Mouse (Mus musculus): Measurements from ENCODE around the gene Prss53. TPM values are rescaled to one million over a fixed set of nuclear protein-coding genes. Genes with fewer than 3 reads are reported as not detected.
"Not testable (repeated sequence)": the region's sequence is repeated elsewhere in the genome, so short reads cannot be mapped to it uniquely, and the experiment has no call there.

The Prss53 gene
- polyA plus RNA-seq, 1 experiment from 2014 or later: 0.81 TPM

- no peaks in the 10 kb centered on the region for H3K27me3 ChIP-seq (replicated peaks; ENCODE audit: control insufficient read depth, insufficient read depth, low read length)
- H3K4me2 ChIP-seq (ENCODE audit: low read length): peak overlapping the region; percentile 91
- H3K36me3 ChIP-seq (ENCODE audit: control insufficient read depth, insufficient read depth, low read length): peaks cover 4% of the 10 kb centered on the region; the same call in 1 of the 2 replicates
- ATAC-seq: peak; percentile 58
- under 1% methylated on average over 40 of the region's 40 CpGs for WGBS
- peak overlapping the region; percentile 70 for H3K9ac ChIP-seq (ENCODE audit: low read depth, low read length)
- no peaks in the 10 kb centered on the region for H3K9me3 ChIP-seq (ENCODE audit: control insufficient read depth, low read length)
- peak overlapping the region; percentile 49 for H3K4me3 ChIP-seq (ENCODE audit: low read length)
- peak overlapping the region; percentile 94 for H3K27ac ChIP-seq (ENCODE audit: low read depth, low read length)
- H3K4me1 ChIP-seq (ENCODE audit: control insufficient read depth, insufficient read depth, low read depth, low read length): peaks cover 11% of the 10 kb centered on the region; the same call in 1 of the 2 replicates
Measured at GRCm38 (mm10) chr7:127842001-127842718, 48.6 kb downstream of the Prss53 start.

GRCm38 (mm10) chr7:127841340-127842000 is 49.3 kb downstream of the Prss53 start:
- H3K9me3 ChIP-seq (ENCODE audit: control insufficient read depth, low read length): no peaks in the 10 kb centered on the region
- peak overlapping the region; percentile 94 for H3K27ac ChIP-seq (ENCODE audit: low read depth, low read length)
- peaks cover 11% of the 10 kb centered on the region; the same call in 1 of the 2 replicates for H3K4me1 ChIP-seq (ENCODE audit: control insufficient read depth, insufficient read depth, low read depth, low read length)
- no peaks in the 10 kb centered on the region for H3K27me3 ChIP-seq (replicated peaks; ENCODE audit: control insufficient read depth, insufficient read depth, low read length)
- ATAC-seq: peak; percentile 96
- H3K9ac ChIP-seq (ENCODE audit: low read depth, low read length): peak overlapping the region; percentile 70
- H3K36me3 ChIP-seq (ENCODE audit: control insufficient read depth, insufficient read depth, low read length): peaks cover 4% of the 10 kb centered on the region; the same call in 1 of the 2 replicates
- H3K4me2 ChIP-seq (ENCODE audit: low read length): peak overlapping the region; percentile 91
- under 1% methylated on average over 46 of the region's 46 CpGs for WGBS
- peak overlapping the region; percentile 49 for H3K4me3 ChIP-seq (ENCODE audit: low read length)

GRCm38 (mm10) chr7:127840886-127841285 is 49.9 kb downstream of the Prss53 start:
- Histone ChIP-seq H3K4me1 (ENCODE audit: control insufficient read depth, insufficient read depth, low read depth, low read length) (peaks cover 11% of the 10 kb centered on the region; the same call in 1 of the 2 replicates), H3K9me3 (ENCODE audit: control insufficient read depth, low read length) (no peaks in the 10 kb centered on the region), H3K4me3 (ENCODE audit: low read length) (peak overlapping the region; percentile 49), H3K9ac (ENCODE audit: low read depth, low read length) (peak overlapping the region; percentile 70), H3K27me3 (replicated peaks; ENCODE audit: control insufficient read depth, insufficient read depth, low read length) (no peaks in the 10 kb centered on the region), H3K36me3 (ENCODE audit: control insufficient read depth, insufficient read depth, low read length) (peaks cover 2% of the 10 kb centered on the region; the same call in 1 of the 2 replicates), H3K4me2 (ENCODE audit: low read length) (peak overlapping the region; percentile 91), H3K27ac (ENCODE audit: low read depth, low read length) (peak overlapping the region; percentile 94)
- ATAC-seq: peak; percentile 18; the same call in 1 of the 2 replicates
- 4% methylated on average over 15 of the region's 15 CpGs for WGBS

GRCm38 (mm10) chr7:127840031-127840430 is 50.7 kb downstream of the Prss53 start:
- not testable (repeated sequence) for H3K9ac ChIP-seq (ENCODE audit: low read depth, low read length); ATAC-seq; H3K36me3 ChIP-seq (ENCODE audit: control insufficient read depth, insufficient read depth, low read length); H3K4me2 ChIP-seq (ENCODE audit: low read length); H3K4me3 ChIP-seq (ENCODE audit: low read length); H3K27ac ChIP-seq (ENCODE audit: low read depth, low read length); H3K9me3 ChIP-seq (ENCODE audit: control insufficient read depth, low read length); H3K27me3 ChIP-seq (replicated peaks; ENCODE audit: control insufficient read depth, insufficient read depth, low read length)
- peaks cover 11% of the 10 kb centered on the region; the same call in 1 of the 2 replicates for H3K4me1 ChIP-seq (ENCODE audit: control insufficient read depth, insufficient read depth, low read depth, low read length)
- 79% methylated on average over 2 of the region's 2 CpGs for WGBS

- H3K27ac ChIP-seq (ENCODE audit: low read depth, low read length); H3K4me3 ChIP-seq (ENCODE audit: low read length); H3K9me3 ChIP-seq (ENCODE audit: control insufficient read depth, low read length); H3K9ac ChIP-seq (ENCODE audit: low read depth, low read length); H3K36me3 ChIP-seq (ENCODE audit: control insufficient read depth, insufficient read depth, low read length); H3K27me3 ChIP-seq (replicated peaks; ENCODE audit: control insufficient read depth, insufficient read depth, low read length); H3K4me1 ChIP-seq (ENCODE audit: control insufficient read depth, insufficient read depth, low read depth, low read length); ATAC-seq; H3K4me2 ChIP-seq (ENCODE audit: low read length): not testable (repeated sequence)
- 75% methylated on average over 4 of the region's 4 CpGs for WGBS
Measured at GRCm38 (mm10) chr7:127837878-127838277, 52.9 kb downstream of the Prss53 start.

GRCm38 (mm10) chr7:127837473-127837872 is 53.3 kb downstream of the Prss53 start:
- peaks cover 6% of the 10 kb centered on the region; the same call in 1 of the 2 replicates for H3K4me1 ChIP-seq (ENCODE audit: control insufficient read depth, insufficient read depth, low read depth, low read length)
- H3K4me2 ChIP-seq (ENCODE audit: low read length): no peak overlapping the region
- H3K27me3 ChIP-seq (replicated peaks; ENCODE audit: control insufficient read depth, insufficient read depth, low read length): no peaks in the 10 kb centered on the region
- WGBS: 92% methylated on average over 5 of the region's 5 CpGs
- no peaks in the 10 kb centered on the region for H3K9me3 ChIP-seq (ENCODE audit: control insufficient read depth, low read length)
- H3K27ac ChIP-seq (ENCODE audit: low read depth, low read length): no peak overlapping the region
- no peak overlapping the region for H3K9ac ChIP-seq (ENCODE audit: low read depth, low read length)
- ATAC-seq: no peak
- no peak overlapping the region for H3K4me3 ChIP-seq (ENCODE audit: low read length)
- H3K36me3 ChIP-seq (ENCODE audit: control insufficient read depth, insufficient read depth, low read length): no peaks in the 10 kb centered on the region

Other genes with a start within 250 kb of the Prss53 start
- 39.5 and 41.9 TPM in 2 replicates for gene Bcl7c, start 182.0 kb downstream of the Prss53 start, polyA plus RNA-seq (2015; fragmentation: Nextera tagmentation; extraction: Ambion mirVana)
- gene Ctf1, start 178.2 kb downstream of the Prss53 start, polyA plus RNA-seq (2015; fragmentation: Nextera tagmentation; extraction: Ambion mirVana): 3.4 and 4.9 TPM in 2 replicates
- gene Ctf2, start 158.8 kb downstream of the Prss53 start, polyA plus RNA-seq (2015; fragmentation: Nextera tagmentation; extraction: Ambion mirVana): 0.15 and 0.20 TPM in 2 replicates
- gene Fbxl19, start 146.4 kb downstream of the Prss53 start, polyA plus RNA-seq (2015; fragmentation: Nextera tagmentation; extraction: Ambion mirVana): 6.8 TPM in 2 replicates
- gene Orai3, start 121.2 kb downstream of the Prss53 start, polyA plus RNA-seq (2015; fragmentation: Nextera tagmentation; extraction: Ambion mirVana): 10.4 and 11.3 TPM in 2 replicates
- gene Setd1a, start 114.3 kb downstream of the Prss53 start, polyA plus RNA-seq (2015; fragmentation: Nextera tagmentation; extraction: Ambion mirVana): 12.8 and 14.6 TPM in 2 replicates
- not detected in 2 replicates for gene Gm49388, start 105.4 kb downstream of the Prss53 start, polyA plus RNA-seq (2015; fragmentation: Nextera tagmentation; extraction: Ambion mirVana)
- 11.9 and 12.1 TPM in 2 replicates for gene Hsd3b7, start 90.4 kb downstream of the Prss53 start, polyA plus RNA-seq (2015; fragmentation: Nextera tagmentation; extraction: Ambion mirVana)
- 21.6 and 22.0 TPM in 2 replicates for gene Stx4a, start 66.7 kb downstream of the Prss53 start, polyA plus RNA-seq (2015; fragmentation: Nextera tagmentation; extraction: Ambion mirVana)
- gene Stx1b, start 66.4 kb downstream of the Prss53 start, polyA plus RNA-seq (2015; fragmentation: Nextera tagmentation; extraction: Ambion mirVana): 76.8 and 84.4 TPM in 2 replicates
- gene Zfp646, start 14.7 kb downstream of the Prss53 start, polyA plus RNA-seq (2015; fragmentation: Nextera tagmentation; extraction: Ambion mirVana): 6.0 and 8.8 TPM in 2 replicates
- 29.5 and 35.1 TPM in 2 replicates for gene Zfp668, start 14.1 kb downstream of the Prss53 start, polyA plus RNA-seq (2015; fragmentation: Nextera tagmentation; extraction: Ambion mirVana)
- gene Gm21974, start 4.5 kb upstream of the Prss53 start, polyA plus RNA-seq (2015; fragmentation: Nextera tagmentation; extraction: Ambion mirVana): not detected in 2 replicates
- gene Vkorc1, start 4.6 kb upstream of the Prss53 start, polyA plus RNA-seq (2015; fragmentation: Nextera tagmentation; extraction: Ambion mirVana): 70.5 and 75.2 TPM in 2 replicates
- gene Bckdk, start 13.1 kb upstream of the Prss53 start, polyA plus RNA-seq (2015; fragmentation: Nextera tagmentation; extraction: Ambion mirVana): 67.1 and 72.5 TPM in 2 replicates
- gene Kat8, start 21.5 kb upstream of the Prss53 start, polyA plus RNA-seq (2015; fragmentation: Nextera tagmentation; extraction: Ambion mirVana): 42.1 and 42.3 TPM in 2 replicates
- 0.50 TPM in 2 replicates for gene Prss8, start 39.1 kb upstream of the Prss53 start, polyA plus RNA-seq (2015; fragmentation: Nextera tagmentation; extraction: Ambion mirVana)
- 14.3 and 14.9 TPM in 2 replicates for gene Prss36, start 55.8 kb upstream of the Prss53 start, polyA plus RNA-seq (2015; fragmentation: Nextera tagmentation; extraction: Ambion mirVana)
- 275 and 318 TPM in 2 replicates for gene Fus, start 76.5 kb upstream of the Prss53 start, polyA plus RNA-seq (2015; fragmentation: Nextera tagmentation; extraction: Ambion mirVana)
- gene Pycard, start 102.9 kb upstream of the Prss53 start, polyA plus RNA-seq (2015; fragmentation: Nextera tagmentation; extraction: Ambion mirVana): 7.3 and 9.3 TPM in 2 replicates
- 0.27 TPM in 1 of 2 replicates, not detected in the other for gene Trim72, start 113.0 kb upstream of the Prss53 start, polyA plus RNA-seq (2015; fragmentation: Nextera tagmentation; extraction: Ambion mirVana)
- gene Itgam, start 171.7 kb upstream of the Prss53 start, polyA plus RNA-seq (2015; fragmentation: Nextera tagmentation; extraction: Ambion mirVana): 0.94 and 1.0 TPM in 2 replicates
- not detected in 2 replicates for gene Gm49368, start 171.7 kb upstream of the Prss53 start, polyA plus RNA-seq (2015; fragmentation: Nextera tagmentation; extraction: Ambion mirVana)
- 0.10 TPM in 1 of 2 replicates, not detected in the other for gene Itgax, start 238.6 kb upstream of the Prss53 start, polyA plus RNA-seq (2015; fragmentation: Nextera tagmentation; extraction: Ambion mirVana)